Mouse (Mus musculus): Measurements from ENCODE around the gene Irak2. TPM values are rescaled to one million over a fixed set of nuclear protein-coding genes. Genes with fewer than 3 reads are reported as not detected.

The Irak2 gene
- 18.8 and 56.0 TPM in 2 replicates for total RNA-seq (2015; ENCODE audit: low replicate concordance)
- total RNA-seq (2017; ENCODE audit: low replicate concordance): 58.7 and 68.4 TPM in 2 replicates

DNA sequence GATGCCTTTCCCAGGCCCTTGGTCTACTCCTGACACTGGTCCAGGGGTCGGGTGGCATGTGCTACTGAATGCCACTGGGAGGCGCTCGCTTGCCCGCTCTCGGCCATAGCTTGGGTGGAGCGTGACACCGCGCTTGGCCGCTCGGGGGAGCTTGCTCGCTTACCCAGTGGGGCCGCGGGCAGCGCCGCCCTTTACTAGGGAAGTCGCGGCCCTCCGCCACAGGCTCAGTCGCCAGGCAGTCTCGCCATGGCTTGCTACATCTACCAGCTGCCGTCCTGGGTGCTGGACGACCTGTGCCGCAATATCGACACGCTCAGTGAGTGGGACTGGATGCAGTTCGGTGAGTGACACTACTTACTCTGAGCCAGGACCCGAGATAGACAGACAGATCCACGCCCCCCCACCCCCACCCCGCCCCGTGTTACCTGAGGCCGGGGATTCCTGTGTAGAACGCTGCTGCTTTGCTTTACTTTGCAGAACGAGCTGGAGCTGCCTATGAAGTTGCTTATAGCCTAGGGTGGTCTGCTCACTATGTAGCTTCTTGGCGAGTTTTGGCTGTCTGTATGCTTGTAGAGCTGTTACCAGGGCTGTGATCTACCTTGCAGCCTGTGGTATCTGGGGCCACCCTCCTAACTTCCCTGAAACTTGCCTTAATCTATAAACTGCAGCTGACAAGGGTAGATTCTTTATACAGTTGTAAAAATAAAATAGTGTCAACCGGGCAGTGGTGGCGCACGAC is at the start of gene Irak2:
Irak2 (plus strand) TSS at position 166 of the 739 bp plus-strand sequence.
- ATAC-seq (replicated peaks; ENCODE audit: low FRiP score, poor library complexity, severe bottlenecking): peak; percentile 97

DNA sequence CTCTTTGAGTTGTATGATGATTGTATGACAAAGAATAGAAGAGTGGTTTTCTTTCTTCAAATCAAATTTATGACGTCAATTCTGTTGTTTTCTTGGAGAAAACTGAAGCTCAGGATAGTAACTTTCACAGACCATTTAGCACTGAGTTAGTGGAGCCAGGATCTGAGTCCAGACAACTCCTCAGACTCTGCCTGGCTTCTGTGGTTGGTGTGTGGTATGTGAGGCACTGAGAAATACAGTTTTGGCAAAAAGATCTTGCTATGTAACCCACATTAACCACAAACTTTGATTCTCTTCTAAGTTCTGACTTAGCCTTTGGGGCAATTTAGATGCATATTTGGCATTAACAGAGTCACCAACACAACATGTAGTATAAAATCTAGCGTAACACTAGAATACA is 45.6 kb upstream of the Irak2 start:
- ATAC-seq (replicated peaks; ENCODE audit: low FRiP score, poor library complexity, severe bottlenecking): no peak

GRCm38 (mm10) chr6:113597945-113598344 is 40.3 kb upstream of the Irak2 start:
- ATAC-seq (replicated peaks; ENCODE audit: low FRiP score, poor library complexity, severe bottlenecking): no peak

DNA sequence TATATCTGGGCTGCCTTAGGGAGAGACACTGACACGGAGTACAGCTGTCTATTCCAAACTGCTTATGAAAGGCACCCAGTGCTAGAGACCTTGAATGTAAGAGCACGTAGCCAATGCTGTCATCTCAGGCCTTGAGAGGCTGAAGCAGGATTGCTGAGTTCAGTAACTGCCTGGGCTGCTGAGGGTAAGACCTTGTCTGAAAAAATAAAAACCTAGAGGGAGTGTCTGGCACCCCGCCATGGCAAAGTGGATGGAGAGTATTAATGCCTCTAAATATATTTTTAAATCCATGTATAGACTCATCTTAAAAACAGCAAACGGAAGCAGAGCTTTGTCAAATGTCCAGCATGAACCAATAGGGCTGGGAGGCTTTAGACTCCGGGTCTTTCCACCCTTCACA is 38.4 kb upstream of the Irak2 start:
- no peak for ATAC-seq (replicated peaks; ENCODE audit: low FRiP score, poor library complexity, severe bottlenecking)

DNA sequence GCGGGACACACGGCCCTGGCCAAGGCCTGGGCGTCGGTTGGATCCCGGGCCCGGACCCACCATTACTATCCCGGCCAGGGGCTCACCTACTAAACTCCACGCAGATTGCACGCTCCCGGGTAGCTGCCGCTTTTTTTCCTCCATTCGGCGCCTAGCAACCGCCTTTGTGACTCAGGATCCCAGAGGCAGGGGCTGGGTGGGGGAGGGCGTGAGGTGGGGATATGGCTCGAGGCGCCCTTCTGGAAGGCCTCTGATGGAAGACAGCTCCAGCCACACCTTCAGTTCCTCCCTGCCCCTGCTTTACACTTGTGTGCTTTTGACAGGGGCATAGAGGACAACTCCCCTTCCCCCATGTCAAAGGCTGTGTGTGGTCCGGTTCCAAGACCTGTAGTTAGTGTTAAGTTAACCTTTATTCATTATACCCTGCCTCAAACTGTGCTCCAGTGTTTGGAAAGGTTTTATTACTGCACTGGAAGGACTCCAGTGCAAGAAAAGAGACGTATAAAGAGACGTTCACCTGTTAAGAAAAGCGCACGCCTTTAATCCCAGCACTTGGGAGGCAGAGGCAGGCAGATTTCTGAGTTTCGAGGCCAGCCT is 37.6 kb upstream of the Irak2 start, which contains the start of gene Fancd2os:
Fancd2os (minus strand) TSS at position 173 of the 597 bp plus-strand sequence.
- no peak for ATAC-seq (replicated peaks; ENCODE audit: low FRiP score, poor library complexity, severe bottlenecking)

- ATAC-seq (replicated peaks; ENCODE audit: low FRiP score, poor library complexity, severe bottlenecking): no peak
Observed at GRCm38 (mm10) chr6:113602821-113603220, 35.4 kb upstream of the Irak2 start.

- ATAC-seq (replicated peaks; ENCODE audit: low FRiP score, poor library complexity, severe bottlenecking): no peak
Observed at GRCm38 (mm10) chr6:113603993-113604392, 34.3 kb upstream of the Irak2 start.

DNA sequence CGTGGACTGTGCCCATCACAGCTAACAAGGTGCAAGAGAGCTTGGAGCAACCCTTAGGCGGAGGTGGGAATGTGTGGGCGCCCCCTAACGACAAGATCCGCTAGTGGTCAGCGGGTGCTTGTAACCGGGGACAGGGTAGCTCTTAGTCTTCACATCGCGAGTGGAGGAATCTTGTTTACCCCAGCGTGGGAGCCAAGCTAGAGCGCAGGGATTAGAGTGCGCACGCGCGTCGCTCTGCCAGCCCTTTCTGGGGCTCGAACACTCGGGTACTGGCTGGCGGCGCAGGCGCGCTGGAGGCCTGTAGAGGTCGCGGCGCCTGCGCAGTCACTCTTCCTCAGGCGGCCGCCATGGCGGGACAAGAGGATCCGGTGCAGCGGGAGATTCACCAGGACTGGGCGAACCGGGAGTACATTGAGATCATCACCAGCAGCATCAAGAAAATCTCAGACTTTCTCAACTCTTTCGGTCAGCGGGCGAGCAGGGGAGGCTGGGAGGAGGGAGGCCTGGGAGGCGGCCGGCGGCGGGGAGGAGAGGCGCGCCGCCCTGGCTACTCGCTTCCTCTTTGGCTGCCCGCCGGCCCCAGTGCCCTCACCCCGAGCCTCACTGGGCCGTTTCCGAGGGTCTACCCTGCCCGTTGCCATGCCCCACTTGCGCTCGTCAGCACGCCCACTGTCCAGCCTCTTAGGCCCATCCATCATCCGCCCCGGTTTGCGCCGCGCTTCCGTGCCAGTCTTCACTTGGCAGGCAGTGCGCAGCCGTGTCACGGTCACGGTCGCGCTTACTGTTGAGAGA is 33.6 kb upstream of the Irak2 start, which contains the start of gene Brk1:
Brk1 (plus strand) TSS at position 341 of the 792 bp plus-strand sequence.
- ATAC-seq (replicated peaks; ENCODE audit: low FRiP score, poor library complexity, severe bottlenecking): peak; percentile 91

DNA sequence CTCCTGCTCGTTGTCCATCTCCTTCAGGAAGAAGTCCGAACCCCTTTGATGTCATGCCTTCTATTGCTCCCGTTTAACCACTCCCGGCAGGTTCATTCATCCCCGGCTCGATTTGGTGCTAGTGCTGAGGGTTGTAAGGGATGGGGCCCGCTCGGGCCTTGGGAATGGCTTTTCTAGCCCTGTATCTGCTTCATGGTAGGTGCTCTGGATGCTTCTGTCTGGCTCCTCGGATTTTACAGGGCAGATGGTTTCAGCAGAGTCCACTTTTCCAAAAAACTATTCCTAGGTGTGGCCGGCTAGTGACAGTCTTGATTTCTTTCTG is 33.1 kb upstream of the Irak2 start:
- ATAC-seq (replicated peaks; ENCODE audit: low FRiP score, poor library complexity, severe bottlenecking): peak; percentile 47

GRCm38 (mm10) chr6:113608871-113609270 is 29.4 kb upstream of the Irak2 start:
- ATAC-seq (replicated peaks; ENCODE audit: low FRiP score, poor library complexity, severe bottlenecking): no peak

- ATAC-seq (replicated peaks; ENCODE audit: low FRiP score, poor library complexity, severe bottlenecking): no peak
Observed at GRCm38 (mm10) chr6:113609293-113609692, 29.0 kb upstream of the Irak2 start.

- no peak for ATAC-seq (replicated peaks; ENCODE audit: low FRiP score, poor library complexity, severe bottlenecking)
Observed at GRCm38 (mm10) chr6:113612258-113612969, 25.9 kb upstream of the Irak2 start.

GRCm38 (mm10) chr6:113614152-113614551 is 24.1 kb upstream of the Irak2 start:
- ATAC-seq (replicated peaks; ENCODE audit: low FRiP score, poor library complexity, severe bottlenecking): no peak

DNA sequence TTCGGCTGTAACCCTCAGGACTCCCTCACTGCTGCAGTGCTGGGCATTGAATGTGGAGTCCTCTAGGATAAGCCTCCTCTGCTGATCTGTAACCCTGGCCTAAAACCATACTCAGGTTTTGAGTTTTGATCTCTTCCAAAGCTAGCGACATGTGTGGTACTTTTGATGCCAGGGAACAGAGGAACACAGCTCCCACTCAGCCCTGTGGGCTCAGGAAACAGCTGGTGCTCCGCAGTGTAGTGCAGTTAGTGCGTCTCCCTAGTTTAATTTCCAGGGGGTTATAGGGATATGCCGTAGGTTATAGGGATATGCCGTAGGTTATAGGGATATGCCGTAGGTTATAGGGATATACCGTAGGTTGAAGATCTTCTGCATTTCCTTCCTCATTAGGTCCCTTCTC is 23.3 kb upstream of the Irak2 start:
- no peak for ATAC-seq (replicated peaks; ENCODE audit: low FRiP score, poor library complexity, severe bottlenecking)

DNA sequence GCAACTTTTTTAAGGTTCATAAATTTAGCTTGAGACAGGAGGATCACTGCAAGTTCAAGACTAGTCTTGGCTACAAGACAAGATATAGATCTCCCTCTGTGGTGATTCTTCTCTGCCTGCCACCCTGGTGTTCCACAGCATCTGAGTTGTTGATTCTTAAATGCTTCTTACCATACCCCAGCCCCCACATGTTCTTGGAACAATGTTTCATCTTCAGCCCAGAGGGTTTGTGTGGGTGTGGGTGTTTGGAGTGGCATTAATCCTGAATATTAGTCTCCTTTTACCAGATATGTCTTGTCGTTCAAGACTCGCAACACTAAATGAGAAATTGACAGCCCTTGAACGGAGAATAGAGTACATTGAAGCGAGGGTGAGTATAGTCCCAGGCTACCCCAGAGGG is 22.8 kb upstream of the Irak2 start:
- ATAC-seq (replicated peaks; ENCODE audit: low FRiP score, poor library complexity, severe bottlenecking): no peak

GRCm38 (mm10) chr6:113623386-113623785 is 14.9 kb upstream of the Irak2 start:
- 0 out of 2 replicates have a peak, but pooled peaks have one; percentile 12 for ATAC-seq (replicated peaks; ENCODE audit: low FRiP score, poor library complexity, severe bottlenecking)

GRCm38 (mm10) chr6:113623941-113624751 is 14.1 kb upstream of the Irak2 start, which contains the start of gene Vhl:
Gene Vhl (plus strand): TSS chr6:113623959.
- peak; percentile 87 for ATAC-seq (replicated peaks; ENCODE audit: low FRiP score, poor library complexity, severe bottlenecking)

GRCm38 (mm10) chr6:113624989-113625770 is 13.1 kb upstream of the Irak2 start:
- ATAC-seq (replicated peaks; ENCODE audit: low FRiP score, poor library complexity, severe bottlenecking): no peak

Data from erythroblast, adult 5-6 weeks (primary cell).